Mouse (Mus musculus) olfactory bulb, adult 2 months (tissue): ENCODE measurements around the gene Rnf43.

Experiments used
- CTCF ChIP-seq: fragments of 200-500 bp; IDR thresholded peaks from 2 replicates; pipeline ENCODE4 v1.5.1; 2012; ENCODE audit warnings: low read depth, mild to moderate bottlenecking, low read length, moderate library complexity; ENCODE audit not compliant: insufficient read depth
- POLR2A ChIP-seq: fragments of 200-500 bp; IDR thresholded peaks from 2 replicates; pipeline ENCODE4 v1.6.1; 2012; ENCODE audit warnings: mild to moderate bottlenecking, low read depth, low read length, moderate library complexity; ENCODE audit not compliant: insufficient read depth

DNA sequence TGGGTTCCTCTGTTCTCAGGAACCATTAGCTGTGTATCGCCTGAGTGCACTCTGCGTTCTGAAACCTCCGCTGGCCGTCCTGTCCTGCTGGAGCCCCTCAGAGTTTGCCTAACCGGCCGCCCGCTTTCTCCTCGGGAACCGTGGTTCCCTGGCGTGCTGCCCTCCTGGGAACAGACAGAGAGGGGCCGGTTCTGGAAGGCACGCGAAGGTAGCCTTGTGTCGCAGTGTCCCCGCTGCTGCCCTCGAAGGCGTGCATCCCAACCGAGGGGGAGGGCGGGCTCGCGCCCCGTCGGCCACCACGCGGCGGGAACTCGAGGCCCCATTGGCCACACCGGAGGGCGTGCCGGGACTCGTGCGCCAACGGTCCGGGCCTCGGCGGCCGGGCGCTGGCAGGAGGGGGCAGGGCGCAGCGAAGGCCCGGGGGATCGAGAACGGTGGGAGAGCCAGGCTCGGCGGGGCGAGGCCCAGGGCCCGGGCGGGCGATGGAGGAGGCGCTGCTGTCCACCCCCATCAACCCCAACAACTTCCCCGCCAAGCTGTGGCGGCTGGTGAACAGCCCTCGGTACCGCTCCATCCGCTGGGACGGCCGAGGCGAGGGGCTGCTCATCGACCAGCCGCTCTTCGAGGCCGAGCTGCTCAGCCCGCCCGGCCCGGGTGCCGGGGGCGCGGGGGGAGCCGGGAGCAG is 45.6 kb upstream of the Rnf43 start, which contains the start of gene Hsf5:
- TF ChIP-seq POLR2A: no peak
- TF ChIP-seq CTCF: no peak
